Mouse (Mus musculus) forebrain, embryonic 14.5 days (tissue): ENCODE data around the gene Nol6. TPM values are rescaled to one million over a fixed set of nuclear protein-coding genes. Genes with fewer than 3 reads are reported as not detected.

ENCODE experiments used
- polyA plus RNA-seq: library from polyadenylated mRNA; unstranded; fragments of >200 nt; fragmentation: Nextera tagmentation; extraction: Ambion mirVana; gene quantifications from 2 replicates; pipeline ENCODE4 v1.2.1, GENCODE M21; 2014

The Nol6 gene
- polyA plus RNA-seq, 1 experiment from 2014 or later, result 23.8 TPM

Other genes with a start within 250 kb of the Nol6 start
- gene Spink4, start 204.4 kb downstream of the Nol6 start, polyA plus RNA-seq, result not detected in 2 replicates
- 209 and 216 TPM in 2 replicates for gene Bag1, start 176.2 kb downstream of the Nol6 start, polyA plus RNA-seq
- gene Chmp5, start 176.0 kb downstream of the Nol6 start, polyA plus RNA-seq, result 192 and 200 TPM in 2 replicates
- gene Nfx1, start 153.5 kb downstream of the Nol6 start, polyA plus RNA-seq, result 75.9 and 97.1 TPM in 2 replicates
- not detected in 2 replicates for gene Aqp7, start 76.3 kb downstream of the Nol6 start, polyA plus RNA-seq
- not detected in 2 replicates for gene Aqp3, start 26.3 kb downstream of the Nol6 start, polyA plus RNA-seq
- 63.2 and 74.3 TPM in 2 replicates for gene Ube2r2, start 11.3 kb upstream of the Nol6 start, polyA plus RNA-seq
- 41.7 and 51.2 TPM in 2 replicates for gene Ubap2, start 150.7 kb upstream of the Nol6 start, polyA plus RNA-seq
- 53.4 and 64.7 TPM in 2 replicates for gene Dcaf12, start 190.4 kb upstream of the Nol6 start, polyA plus RNA-seq
- gene Ubap1, start 224.5 kb upstream of the Nol6 start, polyA plus RNA-seq, result 59.6 and 74.9 TPM in 2 replicates